Mouse (Mus musculus): ENCODE data around the gene Omt2b. TPM values are rescaled to one million over a fixed set of nuclear protein-coding genes. Genes with fewer than 3 reads are reported as not detected.
"Not testable (repeated sequence)": the region's sequence is repeated elsewhere in the genome, so short reads cannot be mapped to it uniquely, and the experiment has no call there.

The Omt2b gene
- polyA plus RNA-seq (2012; fragmentation: generic; extraction: Trizol), result not detected
- long read RNA-seq, experiment 1, result 0 reads
- long read RNA-seq, experiment 2, result 0 reads

- not testable (repeated sequence) for H3ac ChIP-seq (ENCODE audit: control insufficient read depth, insufficient read length, low read depth); H3K27me3 ChIP-seq (ENCODE audit: control insufficient read depth, insufficient read depth, insufficient read length); H3K36me3 ChIP-seq (ENCODE audit: control insufficient read depth, insufficient read depth); H3K4me3 ChIP-seq (ENCODE audit: insufficient read depth, poor library complexity, severe bottlenecking); H3K79me2 ChIP-seq (ENCODE audit: control insufficient read depth, insufficient read depth); H3K79me3 ChIP-seq (ENCODE audit: low read depth)
Observed at GRCm38 (mm10) chr9:78327289-78327688, at the start of gene Omt2b. Omt2b (plus strand) TSS chr9:78327589.

DNA sequence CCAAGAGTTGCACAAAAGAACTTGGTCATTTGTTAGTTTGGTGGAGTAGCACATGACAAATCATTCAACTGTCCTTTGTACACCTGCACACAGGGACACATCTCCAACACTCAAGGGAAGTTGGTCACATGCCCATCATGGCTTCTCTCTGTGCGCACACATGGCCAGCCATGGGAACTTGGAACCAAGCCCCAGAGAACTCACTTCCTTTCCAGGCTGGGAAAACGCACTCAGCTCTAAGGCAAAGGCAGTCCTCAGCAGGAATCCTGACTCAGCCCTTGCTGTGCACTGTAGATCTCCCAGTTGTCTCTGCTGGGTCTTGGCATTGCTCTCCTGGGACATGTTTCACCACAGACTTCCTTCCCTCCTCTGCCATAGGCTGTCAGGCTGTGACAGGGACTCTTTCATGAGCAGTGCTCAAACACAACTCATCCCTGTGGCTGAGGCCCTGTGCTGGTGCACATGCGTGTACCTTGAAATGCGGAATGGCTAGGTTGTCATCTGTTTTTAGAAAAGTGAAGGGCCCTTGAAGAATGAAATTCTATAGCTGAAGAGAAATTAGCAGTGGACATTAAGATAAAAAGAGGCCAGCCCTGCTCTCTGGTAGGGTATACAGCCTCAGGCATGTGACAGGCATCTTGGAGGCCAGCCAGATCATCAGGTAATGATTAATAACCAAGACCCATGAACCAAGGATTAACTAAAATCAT, 45.2 kb upstream of the Omt2b start:
- H3K36me3 ChIP-seq (ENCODE audit: control insufficient read depth, insufficient read depth); H3K79me2 ChIP-seq (ENCODE audit: control insufficient read depth, insufficient read depth); H3K4me3 ChIP-seq (ENCODE audit: insufficient read depth, poor library complexity, severe bottlenecking); H3K27me3 ChIP-seq (ENCODE audit: control insufficient read depth, insufficient read depth, insufficient read length); H3ac ChIP-seq (ENCODE audit: control insufficient read depth, insufficient read length, low read depth); H3K79me3 ChIP-seq (ENCODE audit: low read depth): not testable (repeated sequence)
- peak; percentile 37 for TF ChIP-seq USF1 (IDR thresholded peaks at IDR 0.05; ENCODE audit: low read depth)

DNA sequence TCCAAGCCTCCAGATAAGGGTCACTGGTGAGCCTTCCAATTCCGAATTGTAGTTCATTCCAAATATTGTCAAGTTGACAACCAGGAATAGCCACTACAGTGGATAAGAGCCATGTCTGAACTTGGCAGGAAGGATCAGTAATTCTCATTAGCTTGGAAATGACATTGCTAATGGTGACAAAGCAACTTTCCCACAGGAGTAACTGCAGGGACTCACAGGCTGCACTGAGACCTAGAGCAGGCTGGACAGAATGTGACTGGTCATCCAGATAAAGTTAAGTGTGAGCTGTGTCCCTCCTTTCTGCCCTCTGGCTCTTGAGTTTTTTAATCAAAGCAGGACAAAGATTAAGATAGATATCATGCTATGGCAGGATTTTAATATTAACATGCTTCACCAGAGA, 38.3 kb upstream of the Omt2b start:
- not testable (repeated sequence) for H3K79me3 ChIP-seq (ENCODE audit: low read depth); H3K4me3 ChIP-seq (ENCODE audit: insufficient read depth, poor library complexity, severe bottlenecking); H3ac ChIP-seq (ENCODE audit: control insufficient read depth, insufficient read length, low read depth); H3K79me2 ChIP-seq (ENCODE audit: control insufficient read depth, insufficient read depth); H3K36me3 ChIP-seq (ENCODE audit: control insufficient read depth, insufficient read depth); H3K27me3 ChIP-seq (ENCODE audit: control insufficient read depth, insufficient read depth, insufficient read length)

DNA sequence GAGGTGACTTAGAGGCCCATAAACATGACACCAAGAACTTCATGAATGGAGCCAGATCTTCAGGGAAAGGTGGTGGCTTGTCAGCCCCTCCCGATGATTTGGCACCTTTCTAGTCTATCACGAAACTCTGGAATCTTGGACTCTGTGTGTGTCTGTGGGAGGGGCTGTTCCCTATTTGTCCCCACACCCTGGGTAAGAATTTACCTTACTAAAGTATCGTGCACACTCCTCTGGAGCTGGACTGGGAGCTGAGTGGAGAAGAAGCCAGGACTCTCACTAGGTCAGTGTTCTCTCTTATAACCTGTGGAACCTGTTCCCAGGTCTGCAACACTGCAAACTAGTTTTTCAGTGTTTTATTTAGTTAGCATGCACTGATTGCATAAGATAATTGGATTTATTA, 37.7 kb upstream of the Omt2b start, which contains the start of gene Gm10639:
Gene Gm10639, plus strand, starts transcription at position 201 of the 400 bp plus-strand sequence.
- H3K36me3 ChIP-seq (ENCODE audit: control insufficient read depth, insufficient read depth), result not testable (repeated sequence)

GRCm38 (mm10) chr9:78292462-78292861, 34.9 kb upstream of the Omt2b start:
- not testable (repeated sequence) for H3K4me3 ChIP-seq (ENCODE audit: insufficient read depth, poor library complexity, severe bottlenecking); H3K36me3 ChIP-seq (ENCODE audit: control insufficient read depth, insufficient read depth); H3ac ChIP-seq (ENCODE audit: control insufficient read depth, insufficient read length, low read depth); H3K79me2 ChIP-seq (ENCODE audit: control insufficient read depth, insufficient read depth); H3K27me3 ChIP-seq (ENCODE audit: control insufficient read depth, insufficient read depth, insufficient read length); H3K79me3 ChIP-seq (ENCODE audit: low read depth)

More for the DNA sequence above, 37.7 kb upstream of the Omt2b start, which contains the start of gene Gm10639:
- H3K4me3 ChIP-seq (ENCODE audit: insufficient read depth, poor library complexity, severe bottlenecking); H3ac ChIP-seq (ENCODE audit: control insufficient read depth, insufficient read length, low read depth); H3K79me3 ChIP-seq (ENCODE audit: low read depth); H3K79me2 ChIP-seq (ENCODE audit: control insufficient read depth, insufficient read depth); H3K27me3 ChIP-seq (ENCODE audit: control insufficient read depth, insufficient read depth, insufficient read length): not testable (repeated sequence)

- H3K79me2 ChIP-seq (ENCODE audit: control insufficient read depth, insufficient read depth); H3K27me3 ChIP-seq (ENCODE audit: control insufficient read depth, insufficient read depth, insufficient read length): not testable (repeated sequence)
Observed at GRCm38 (mm10) chr9:78293683-78294082, 33.7 kb upstream of the Omt2b start.

GRCm38 (mm10) chr9:78294781-78295180, 32.6 kb upstream of the Omt2b start:
- H3K27me3 ChIP-seq (ENCODE audit: control insufficient read depth, insufficient read depth, insufficient read length); H3K36me3 ChIP-seq (ENCODE audit: control insufficient read depth, insufficient read depth); H3ac ChIP-seq (ENCODE audit: control insufficient read depth, insufficient read length, low read depth); H3K79me2 ChIP-seq (ENCODE audit: control insufficient read depth, insufficient read depth); H3K4me3 ChIP-seq (ENCODE audit: insufficient read depth, poor library complexity, severe bottlenecking); H3K79me3 ChIP-seq (ENCODE audit: low read depth): not testable (repeated sequence)

More at GRCm38 (mm10) chr9:78293683-78294082, 33.7 kb upstream of the Omt2b start:
- not testable (repeated sequence) for H3K79me3 ChIP-seq (ENCODE audit: low read depth); H3K4me3 ChIP-seq (ENCODE audit: insufficient read depth, poor library complexity, severe bottlenecking); H3ac ChIP-seq (ENCODE audit: control insufficient read depth, insufficient read length, low read depth); H3K36me3 ChIP-seq (ENCODE audit: control insufficient read depth, insufficient read depth)

- TF ChIP-seq CTCF (IDR thresholded peaks at IDR 0.05; ENCODE audit: control insufficient read depth, insufficient read depth, insufficient read length), result peak; percentile 37
- H3K79me3 ChIP-seq (ENCODE audit: low read depth); H3K36me3 ChIP-seq (ENCODE audit: control insufficient read depth, insufficient read depth); H3K4me3 ChIP-seq (ENCODE audit: insufficient read depth, poor library complexity, severe bottlenecking); H3ac ChIP-seq (ENCODE audit: control insufficient read depth, insufficient read length, low read depth); H3K79me2 ChIP-seq (ENCODE audit: control insufficient read depth, insufficient read depth); H3K27me3 ChIP-seq (ENCODE audit: control insufficient read depth, insufficient read depth, insufficient read length): not testable (repeated sequence)
Observed at GRCm38 (mm10) chr9:78296089-78296488, 31.3 kb upstream of the Omt2b start.

All from C2C12 (cell line).